Mouse (Mus musculus) ES-CJ7 (cell line): ENCODE results near the gene Pcid2.

Experiments used
- DNase-seq: peaks from one replicate; pipeline ENCODE4 v3.0.0; 2011; ENCODE audit warnings: low read depth, low spot score

Gene Pcid2

GRCm38 (mm10) chr8:13105087-13105881, at the start of gene Pcid2, which contains the start of gene Cul4a:
Gene Pcid2 (minus strand): TSS chr8:13105459.
Gene Cul4a (plus strand): TSS chr8:13105621.
- DNase-seq: peak; percentile 98

- no peak for DNase-seq
Measured at GRCm38 (mm10) chr8:13154099-13154498, 48.8 kb upstream of the Pcid2 start.

- no peak for DNase-seq
Measured at GRCm38 (mm10) chr8:13150929-13151328, 45.7 kb upstream of the Pcid2 start.

DNA sequence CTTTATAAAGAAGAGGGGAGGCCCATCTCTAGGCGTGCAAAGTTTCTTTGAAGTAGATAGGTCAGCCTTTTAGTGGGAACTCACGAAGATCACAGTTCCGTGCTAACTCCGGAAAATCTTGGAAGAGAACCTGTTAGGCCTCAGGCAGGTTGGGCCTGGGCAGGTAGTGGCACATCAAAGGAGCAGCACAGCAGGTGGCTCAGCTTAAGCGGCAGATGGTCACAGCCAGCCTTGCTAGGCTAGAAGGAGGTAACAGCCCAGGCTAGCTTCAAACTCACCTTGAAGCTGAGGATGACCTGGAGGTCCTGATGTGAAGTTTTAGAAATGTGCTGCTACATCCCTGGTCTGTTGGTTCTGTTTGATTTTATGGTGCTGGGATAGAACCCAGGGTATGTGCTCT, 44.6 kb upstream of the Pcid2 start:
- peak; percentile 35 for DNase-seq

DNA sequence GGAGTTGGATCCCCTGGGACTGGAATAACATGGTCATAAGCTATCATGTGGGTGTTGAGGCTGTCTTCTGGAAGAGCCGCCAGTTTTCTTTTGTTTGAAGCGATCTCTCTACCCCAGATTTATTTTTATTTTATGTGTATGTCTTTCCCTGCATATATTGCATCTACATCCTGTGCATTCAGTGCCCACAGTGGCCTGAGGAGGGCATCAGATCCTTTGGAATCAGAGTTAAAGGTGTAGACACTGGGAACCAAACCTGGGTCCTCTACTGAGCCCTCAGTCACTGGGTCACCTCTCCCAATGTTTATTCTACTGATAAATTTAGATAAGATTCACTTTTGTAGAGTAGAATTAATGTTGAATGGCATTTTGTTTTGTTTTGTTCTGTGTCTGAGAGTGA, 44.0 kb upstream of the Pcid2 start:
- DNase-seq: peak; percentile 35

GRCm38 (mm10) chr8:13148476-13148875, 43.2 kb upstream of the Pcid2 start:
- DNase-seq: no peak

GRCm38 (mm10) chr8:13141681-13142080, 36.4 kb upstream of the Pcid2 start:
- no peak for DNase-seq

DNA sequence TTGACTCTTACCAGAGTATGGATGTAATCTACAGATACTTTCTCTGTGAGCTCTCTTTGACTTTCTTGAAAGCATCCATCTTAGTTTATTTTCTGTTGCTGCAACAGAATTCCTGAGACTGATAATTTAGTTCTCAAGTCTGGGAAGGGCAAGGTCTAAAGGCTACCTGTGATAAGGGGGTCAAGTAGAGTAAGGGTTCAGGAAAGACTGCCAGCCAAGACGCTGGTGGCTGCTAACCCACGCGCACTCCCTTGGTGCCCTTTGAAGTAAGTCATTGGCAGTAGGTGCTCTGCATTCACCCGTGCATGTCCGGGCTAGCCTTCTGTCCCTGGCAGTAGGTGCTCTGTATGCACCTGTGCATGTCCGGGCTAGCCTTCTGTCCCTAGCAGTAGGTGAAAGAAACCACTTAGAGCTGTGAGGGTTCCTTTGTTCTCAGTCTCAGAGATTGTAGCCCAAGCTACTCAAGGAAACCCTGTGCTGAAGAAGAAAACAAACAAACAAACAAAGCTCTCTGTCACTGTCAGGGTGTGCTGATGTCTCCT, 34.5 kb upstream of the Pcid2 start:
- DNase-seq: peak; percentile 70

DNA sequence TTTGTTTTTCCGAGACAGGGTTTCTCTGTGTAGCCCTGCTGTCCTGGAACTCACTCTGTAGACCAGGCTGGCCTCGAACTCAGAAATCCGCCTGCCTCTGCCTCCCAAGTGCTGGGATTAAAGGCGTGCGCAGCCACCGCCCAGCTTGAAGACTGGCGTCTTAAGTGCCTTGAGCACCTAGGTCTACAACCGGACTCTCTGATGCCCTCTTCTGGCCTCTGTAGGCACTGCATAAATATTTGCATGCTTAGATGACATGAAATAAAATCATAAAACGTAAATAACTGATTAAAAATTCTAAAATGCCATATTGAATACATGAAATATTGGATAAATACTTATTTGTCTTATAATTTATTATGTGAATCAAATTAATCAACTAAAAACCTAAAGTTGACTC, 27.0 kb upstream of the Pcid2 start:
- peak; percentile 88 for DNase-seq

DNA sequence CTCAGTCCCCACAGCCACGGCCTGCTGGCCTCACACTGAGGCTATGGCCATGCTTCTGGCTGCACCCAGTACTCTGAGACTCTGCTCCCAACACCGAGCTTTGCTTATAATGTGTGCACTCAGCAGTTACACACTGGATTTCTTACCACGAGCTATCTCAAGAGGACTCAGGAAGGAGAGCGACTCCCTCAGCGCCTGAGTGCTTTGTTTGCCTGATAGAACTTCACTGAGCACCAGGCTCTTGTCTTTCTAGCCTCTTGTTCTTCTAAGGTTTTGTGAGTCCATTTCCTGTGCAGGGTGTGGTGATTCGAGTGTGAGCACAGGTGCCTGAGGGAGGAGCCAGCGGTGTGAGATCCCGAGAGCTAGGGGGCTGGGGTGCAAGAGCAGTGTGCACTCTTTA, 19.6 kb upstream of the Pcid2 start:
- DNase-seq: no peak

GRCm38 (mm10) chr8:13122887-13123421, 17.7 kb upstream of the Pcid2 start:
- no peak for DNase-seq

DNA sequence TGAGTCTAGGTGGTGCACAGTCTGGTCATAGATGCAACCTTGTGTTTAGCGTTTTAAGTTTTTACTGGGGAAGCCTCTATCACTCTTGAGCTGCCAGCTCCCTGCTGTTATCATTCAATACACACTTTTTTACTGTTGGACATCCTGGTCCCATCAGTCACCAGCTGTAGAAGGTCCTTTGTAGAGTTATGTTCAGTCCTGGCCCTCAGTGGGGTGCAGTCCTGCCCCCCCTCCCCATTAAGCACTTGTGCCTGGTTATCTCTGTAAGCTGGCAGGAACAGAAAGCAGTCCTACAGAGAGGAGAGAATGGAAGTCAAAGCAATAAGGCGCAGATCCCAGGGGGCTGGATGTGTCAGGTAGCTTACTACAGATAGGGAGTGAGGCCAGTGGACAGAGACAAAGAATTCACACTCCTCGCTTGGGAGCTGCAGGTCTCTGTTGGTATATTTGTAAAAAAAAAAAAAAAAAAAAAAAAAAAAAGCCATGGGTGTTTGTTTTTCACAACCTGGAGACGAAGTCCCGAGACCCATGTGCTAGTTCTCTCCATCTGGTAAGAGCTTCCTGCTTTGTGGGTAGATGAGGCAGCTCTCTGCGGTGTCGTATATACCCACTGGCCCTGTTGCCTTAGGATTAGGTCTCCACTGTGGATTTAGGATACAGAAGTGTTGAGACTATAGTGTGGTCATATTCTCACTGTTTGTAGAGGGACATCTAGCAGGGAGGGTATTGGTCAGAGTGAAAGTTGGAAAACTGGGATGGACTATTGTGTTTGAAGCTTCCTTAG, 15.8 kb upstream of the Pcid2 start:
- DNase-seq: no peak

DNA sequence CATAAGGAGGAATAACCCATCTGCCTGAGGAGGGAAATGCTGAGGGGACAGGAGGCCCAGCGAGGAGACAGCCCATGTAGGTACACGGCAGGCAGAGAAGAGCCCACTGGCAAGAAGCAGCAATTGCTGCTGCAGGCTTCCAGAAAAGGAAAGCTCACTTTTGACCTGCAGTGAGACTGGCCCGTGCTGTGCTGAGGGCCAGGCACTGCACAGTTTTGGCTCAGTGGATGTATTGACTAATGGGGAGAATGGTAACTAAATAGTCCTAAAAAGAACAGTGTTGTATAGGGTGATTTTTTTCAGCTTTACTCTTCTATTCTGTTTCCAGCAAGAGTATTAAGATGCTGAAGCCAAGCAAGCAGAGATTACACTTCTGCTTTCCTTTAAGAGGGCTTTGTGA, 13.3 kb upstream of the Pcid2 start:
- no peak for DNase-seq

GRCm38 (mm10) chr8:13117096-13117495, 11.8 kb upstream of the Pcid2 start:
- DNase-seq: no peak

GRCm38 (mm10) chr8:13113232-13113631, 8.0 kb upstream of the Pcid2 start:
- no peak for DNase-seq

DNA sequence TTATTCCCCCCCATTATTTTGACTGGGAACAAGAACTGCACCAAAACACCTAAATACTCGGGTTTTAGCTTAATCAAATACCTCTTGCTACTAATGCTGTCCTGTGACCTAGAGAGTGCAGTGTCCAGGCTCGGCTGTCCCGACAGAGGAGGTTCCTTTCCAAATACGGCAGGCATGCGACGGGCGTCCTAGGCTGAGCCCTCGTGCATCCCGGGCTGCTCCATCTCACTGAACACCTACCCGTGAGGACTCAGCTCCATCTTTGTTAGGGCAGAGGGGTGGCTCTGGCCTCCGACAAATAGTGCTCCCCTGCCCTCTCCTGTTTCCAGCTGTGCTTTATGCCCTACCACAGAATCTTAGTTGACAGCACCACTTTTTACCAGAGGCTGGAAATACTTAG, 6.7 kb upstream of the Pcid2 start:
- no peak for DNase-seq

DNA sequence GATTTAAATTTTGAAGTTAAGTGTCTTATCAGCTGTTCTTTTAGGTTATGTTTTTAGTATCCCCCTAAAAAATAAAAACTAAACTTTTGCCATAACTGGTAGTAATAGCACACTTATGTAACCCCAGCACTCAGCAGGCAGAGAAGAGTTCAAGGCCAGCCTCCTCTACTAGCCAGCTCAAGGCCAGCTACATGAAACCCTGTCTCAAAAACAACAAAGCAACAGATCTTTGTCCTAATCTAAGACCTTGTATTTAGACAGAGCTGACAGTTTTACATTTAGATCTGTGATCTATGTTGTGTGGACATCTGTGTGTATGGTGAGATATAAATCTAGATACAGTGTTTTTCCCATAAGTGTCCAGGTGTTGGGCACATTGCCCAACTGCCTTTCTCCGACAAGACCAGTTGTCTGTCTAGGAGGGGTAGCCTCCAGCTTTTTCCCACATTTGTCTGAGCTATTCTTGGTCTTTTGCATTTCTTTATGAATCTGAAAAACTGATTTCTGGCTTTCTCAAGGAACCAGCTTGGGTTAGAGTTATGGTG, 4.2 kb upstream of the Pcid2 start:
- no peak for DNase-seq

DNA sequence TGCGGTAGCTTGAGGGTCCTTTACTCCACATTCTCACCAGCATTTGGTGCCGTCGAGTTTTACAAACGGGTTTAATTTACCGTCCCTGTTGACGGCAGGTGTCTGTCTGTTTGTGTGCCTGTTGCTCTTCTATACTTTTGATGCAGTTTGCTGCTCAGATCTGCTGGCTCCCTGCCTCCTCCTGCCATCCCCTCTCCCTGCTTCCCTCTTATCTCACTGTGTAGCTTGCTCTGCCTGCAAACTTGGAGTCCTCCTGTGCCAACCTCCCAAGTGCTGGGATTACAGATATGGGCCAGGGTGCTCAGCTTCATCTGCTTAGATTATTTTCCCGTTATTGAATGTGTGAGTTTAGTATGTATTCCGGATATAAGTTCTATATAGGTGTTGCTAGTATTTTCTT, 3.7 kb upstream of the Pcid2 start:
- no peak for DNase-seq

DNA sequence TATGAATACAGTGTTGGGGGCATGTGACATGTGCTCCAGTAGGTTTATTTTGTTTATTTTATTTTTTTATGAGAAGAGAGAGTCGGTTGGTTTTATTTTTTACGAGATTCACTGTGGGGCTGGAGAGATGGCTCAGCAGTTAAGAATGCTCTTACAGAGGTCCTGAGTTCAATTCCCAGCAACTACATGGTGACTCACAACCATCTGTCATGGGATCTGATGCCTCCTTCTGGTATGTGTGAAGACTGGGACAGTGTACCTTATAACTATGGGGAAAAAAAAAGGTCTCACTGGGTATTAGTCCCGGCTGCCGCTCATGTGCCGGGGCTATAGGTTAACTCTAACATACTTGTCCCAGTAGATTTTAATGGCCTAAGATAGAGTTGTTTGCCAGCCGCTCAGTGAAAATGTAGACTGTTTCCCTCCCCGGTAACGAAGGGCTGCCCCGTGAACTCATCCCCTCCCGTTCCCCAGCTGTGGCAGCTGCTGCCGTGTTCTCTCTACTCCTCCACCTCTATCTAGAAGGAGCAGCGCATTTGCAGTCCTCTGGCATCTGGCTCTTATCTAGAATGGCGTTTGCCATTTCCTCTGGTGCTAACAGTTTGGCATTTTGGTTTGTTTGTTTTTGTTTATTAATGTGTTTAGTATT, 2.9 kb upstream of the Pcid2 start:
- DNase-seq: no peak

DNA sequence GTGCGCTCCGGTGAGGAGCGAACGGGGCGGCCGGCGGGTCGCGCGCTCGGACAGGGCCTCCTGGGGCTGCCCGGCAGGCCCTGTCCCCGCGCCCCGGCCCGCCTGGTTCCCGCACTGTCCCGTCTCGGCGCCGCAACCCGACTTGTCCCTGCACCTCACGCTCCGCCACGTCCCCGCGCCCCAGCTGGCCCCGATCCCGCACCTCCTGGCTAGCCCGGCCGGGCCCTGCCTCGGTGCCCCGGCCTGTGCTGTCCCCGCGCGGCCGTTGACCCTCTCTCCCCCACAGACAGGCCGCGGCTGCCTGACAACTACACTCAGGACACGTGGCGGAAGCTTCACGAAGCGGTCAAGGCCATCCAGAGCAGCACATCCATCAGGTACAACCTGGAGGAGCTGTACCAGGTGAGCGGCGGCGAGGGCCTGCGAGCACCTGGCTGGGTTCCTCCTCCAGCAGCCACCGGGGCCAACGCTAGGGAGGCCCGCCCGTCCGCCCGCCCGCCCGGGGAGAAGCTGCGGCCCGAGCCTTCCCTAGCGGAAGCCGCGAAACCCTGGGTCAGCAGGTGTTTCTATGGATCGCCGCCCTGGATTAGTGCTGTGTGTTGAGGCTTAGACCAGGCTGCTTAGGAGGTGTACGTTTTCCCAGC, 771 bp upstream of the Pcid2 start:
- peak; percentile 42 for DNase-seq

DNA sequence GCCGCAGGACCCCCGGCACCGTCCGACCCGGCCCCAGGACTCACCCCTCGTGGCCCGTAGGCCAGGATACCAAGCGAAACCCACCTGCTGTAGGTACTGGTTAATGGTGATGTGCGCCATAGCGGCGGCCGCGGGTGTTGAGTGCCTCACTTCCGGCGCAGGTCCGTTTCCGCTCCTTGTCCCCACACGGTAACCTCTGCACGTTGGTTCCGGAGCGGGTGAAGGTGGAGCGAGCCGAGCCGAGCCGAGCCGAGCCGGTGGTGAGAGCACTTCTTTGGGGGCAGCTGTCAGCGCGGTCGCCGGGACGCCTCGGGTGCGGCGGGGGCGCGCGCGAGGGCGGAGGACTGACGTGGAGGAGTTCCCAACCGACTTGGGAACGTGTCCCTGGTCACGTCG, 570 bp downstream of the Pcid2 start:
- peak; percentile 93 for DNase-seq
